Mouse (Mus musculus): ENCODE measurements around the gene Cxcr4. TPM values are rescaled to one million over a fixed set of nuclear protein-coding genes. Genes with fewer than 3 reads are reported as not detected.

The Cxcr4 gene
- total and polyA plus RNA-seq, 3 experiments: 4.2 to 11.2 TPM; not detected in 1

- Histone ChIP-seq H3K9ac (ENCODE audit: control insufficient read depth, low read depth, low read length, poor library complexity, severe bottlenecking) (no peak overlapping the region), H3K4me3 (ENCODE audit: control insufficient read depth in 1 of 2, insufficient read depth in 1 of 2, low read depth in 2 of 2, low read length in 2 of 2) (no peak overlapping the region), H3K27ac (ENCODE audit: control insufficient read depth, low read depth, low read length) (no peak overlapping the region), H3K27me3 (ENCODE audit: control insufficient read depth in 1 of 2, insufficient read depth in 2 of 2, low read length in 2 of 2) (no peaks in the 10 kb centered on the region), H3K9me3 (replicated peaks; ENCODE audit: insufficient read depth, low read length) (no peaks in the 10 kb centered on the region), H3K79me2 (ENCODE audit: control insufficient read depth, insufficient read depth, low read length, poor library complexity) (no peaks in the 10 kb centered on the region), H3K36me3 (ENCODE audit: control insufficient read depth in 1 of 2, insufficient read depth in 2 of 2, low read length in 2 of 2) (no peaks in the 10 kb centered on the region), H3K4me1 (ENCODE audit: control insufficient read depth in 1 of 2, insufficient read depth in 2 of 2, low read length in 2 of 2) (no peaks in the 10 kb centered on the region)
- no peak for DNase-seq (ENCODE audit: low read depth, low spot score)
- TF ChIP-seq GABPA (IDR thresholded peaks at IDR 0.05; ENCODE audit: low read depth, low read length) (no peak), POLR2AphosphoS2 (IDR thresholded peaks at IDR 0.05; ENCODE audit: low read length) (no peak), EP300 (IDR thresholded peaks at IDR 0.05; ENCODE audit: low read depth in 1 of 2, low read length in 2 of 2) (no peak), TBP (IDR thresholded peaks at IDR 0.05; ENCODE audit: low read depth, low read length) (no peak), USF2 (IDR thresholded peaks at IDR 0.05; ENCODE audit: borderline replicate concordance in 1 of 2, insufficient read depth in 1 of 2, low read depth in 1 of 2, low read length in 2 of 2) (no peak), TAL1 (IDR thresholded peaks at IDR 0.05; ENCODE audit: low read length) (no peak), HCFC1 (IDR thresholded peaks at IDR 0.05; ENCODE audit: low read depth, low read length) (no peak), ETS1 (IDR thresholded peaks at IDR 0.05; ENCODE audit: low read depth, low read length) (no peak), MAX (IDR thresholded peaks at IDR 0.05; ENCODE audit: low read length) (no peak)
Observed at GRCm38 (mm10) chr1:128605794-128606193, 13.7 kb upstream of the Cxcr4 start.

- Histone ChIP-seq H3K4me1 (ENCODE audit: control insufficient read depth in 1 of 2, insufficient read depth in 2 of 2, low read length in 2 of 2) (no peaks in the 10 kb centered on the region), H3K36me3 (ENCODE audit: control insufficient read depth in 1 of 2, insufficient read depth in 2 of 2, low read length in 2 of 2) (no peaks in the 10 kb centered on the region), H3K9me3 (replicated peaks; ENCODE audit: insufficient read depth, low read length) (no peaks in the 10 kb centered on the region), H3K4me3 (ENCODE audit: control insufficient read depth in 1 of 2, insufficient read depth in 1 of 2, low read depth in 2 of 2, low read length in 2 of 2) (no peak overlapping the region), H3K27ac (ENCODE audit: control insufficient read depth, low read depth, low read length) (no peak overlapping the region), H3K9ac (ENCODE audit: control insufficient read depth, low read depth, low read length, poor library complexity, severe bottlenecking) (no peak overlapping the region), H3K27me3 (ENCODE audit: control insufficient read depth in 1 of 2, insufficient read depth in 2 of 2, low read length in 2 of 2) (no peaks in the 10 kb centered on the region; a peak in 1 of 4 replicates), H3K79me2 (ENCODE audit: control insufficient read depth, insufficient read depth, low read length, poor library complexity) (no peaks in the 10 kb centered on the region)
- no peak for TF ChIP-seq NRF1 (IDR thresholded peaks at IDR 0.05; ENCODE audit: insufficient read depth, low read depth, low read length, poor library complexity, severe bottlenecking)
- no peak for TF ChIP-seq ZMIZ1 (IDR thresholded peaks at IDR 0.05; ENCODE audit: low read depth, low read length)
- TF ChIP-seq CTCF (IDR thresholded peaks at IDR 0.05 in 2 of 3, conservative IDR thresholded peaks at IDR 0.05 in 1 of 3; ENCODE audit: control insufficient read depth in 1 of 3, insufficient read depth in 1 of 3, low read depth in 2 of 3, low read length in 3 of 3, poor library complexity in 1 of 3, severe bottlenecking in 1 of 3): no peak
- TF ChIP-seq POLR2AphosphoS2 (IDR thresholded peaks at IDR 0.05; ENCODE audit: low read length): no peak
- TF ChIP-seq EP300 (IDR thresholded peaks at IDR 0.05; ENCODE audit: low read depth in 1 of 2, low read length in 2 of 2): no peak
- TF ChIP-seq NELFE (IDR thresholded peaks at IDR 0.05; ENCODE audit: low read depth, low read length): no peak
- TF ChIP-seq KAT2A (conservative IDR thresholded peaks at IDR 0.05; ENCODE audit: low read depth, low read length): no peak
- TF ChIP-seq MAZ (IDR thresholded peaks at IDR 0.05; ENCODE audit: low read depth, low read length): no peak
- no peak for TF ChIP-seq SMC3 (IDR thresholded peaks at IDR 0.05; ENCODE audit: low read depth, low read length)
- no peak for TF ChIP-seq E2F4 (IDR thresholded peaks at IDR 0.05; ENCODE audit: borderline replicate concordance, low read depth, low read length)
- no peak for DNase-seq (ENCODE audit: low read depth, low spot score)
Observed at GRCm38 (mm10) chr1:128602688-128603385, 10.7 kb upstream of the Cxcr4 start.

Measured in MEL (cell line).